Mouse (Mus musculus): ENCODE data around the gene Cic. TPM values are rescaled to one million over a fixed set of nuclear protein-coding genes. Genes with fewer than 3 reads are reported as not detected.

Cic gene
- polyA plus RNA-seq, 1 experiment from 2014 or later = 27.4 TPM

DNA sequence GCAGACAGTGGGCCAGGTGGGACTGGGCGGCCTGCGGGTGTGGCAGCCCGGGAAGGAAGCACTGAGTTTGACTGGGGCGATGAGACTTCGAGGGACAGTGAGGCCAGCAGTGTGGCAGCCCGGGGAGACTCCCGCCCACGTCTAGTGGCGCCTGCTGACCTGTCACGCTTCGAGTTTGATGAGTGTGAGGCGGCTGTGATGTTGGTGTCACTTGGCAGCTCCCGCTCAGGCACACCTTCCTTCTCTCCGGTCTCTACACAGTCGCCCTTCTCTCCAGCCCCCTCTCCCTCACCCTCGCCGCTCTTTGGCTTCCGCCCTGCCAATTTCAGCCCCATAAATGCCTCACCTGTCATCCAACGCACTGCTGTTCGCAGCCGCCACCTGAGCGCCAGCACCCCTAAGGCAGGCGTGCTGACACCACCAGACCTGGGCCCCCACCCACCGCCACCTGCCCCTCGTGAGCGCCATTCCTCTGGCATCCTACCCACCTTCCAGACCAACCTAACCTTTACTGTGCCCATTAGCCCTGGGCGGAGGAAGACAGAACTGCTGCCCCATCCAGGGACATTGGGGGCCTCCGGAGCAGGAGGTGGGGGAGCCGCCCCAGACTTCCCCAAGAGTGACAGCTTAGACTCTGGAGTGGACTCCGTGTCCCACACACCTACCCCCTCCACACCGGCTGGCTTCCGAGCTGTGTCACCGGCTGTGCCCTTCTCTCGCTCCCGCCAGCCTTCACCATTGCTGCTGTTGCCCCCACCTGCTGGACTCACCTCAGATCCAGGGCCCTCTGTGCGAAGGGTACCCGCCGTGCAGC lies 5.1 kb downstream of the Cic start:
- ATAC-seq (ENCODE audit: insufficient read depth, low FRiP score) = no peak
- Histone ChIP-seq H3K9me3 (replicated peaks; ENCODE audit: control insufficient read depth, low read length) (no peaks in the 10 kb centered on the region), H3K36me3 (ENCODE audit: control insufficient read depth, insufficient read depth, low read length) (peaks cover 14% of the 10 kb centered on the region; the same call in 1 of the 2 replicates), H3K27me3 (ENCODE audit: control insufficient read depth, insufficient read depth, low read length) (no peaks in the 10 kb centered on the region), H3K4me2 (ENCODE audit: low read depth, low read length) (no peak overlapping the region), H3K4me3 (replicated peaks; ENCODE audit: low read length) (no peak overlapping the region), H3K27ac (ENCODE audit: low read length) (no peak overlapping the region), H3K9ac (ENCODE audit: low read length) (peak overlapping the region; percentile 26; the same call in 1 of the 2 replicates), H3K4me1 (ENCODE audit: control insufficient read depth, insufficient read depth, low read length) (peaks cover 51% of the 10 kb centered on the region)
- 85% methylated on average over 38 of the region's 38 CpGs for WGBS

DNA sequence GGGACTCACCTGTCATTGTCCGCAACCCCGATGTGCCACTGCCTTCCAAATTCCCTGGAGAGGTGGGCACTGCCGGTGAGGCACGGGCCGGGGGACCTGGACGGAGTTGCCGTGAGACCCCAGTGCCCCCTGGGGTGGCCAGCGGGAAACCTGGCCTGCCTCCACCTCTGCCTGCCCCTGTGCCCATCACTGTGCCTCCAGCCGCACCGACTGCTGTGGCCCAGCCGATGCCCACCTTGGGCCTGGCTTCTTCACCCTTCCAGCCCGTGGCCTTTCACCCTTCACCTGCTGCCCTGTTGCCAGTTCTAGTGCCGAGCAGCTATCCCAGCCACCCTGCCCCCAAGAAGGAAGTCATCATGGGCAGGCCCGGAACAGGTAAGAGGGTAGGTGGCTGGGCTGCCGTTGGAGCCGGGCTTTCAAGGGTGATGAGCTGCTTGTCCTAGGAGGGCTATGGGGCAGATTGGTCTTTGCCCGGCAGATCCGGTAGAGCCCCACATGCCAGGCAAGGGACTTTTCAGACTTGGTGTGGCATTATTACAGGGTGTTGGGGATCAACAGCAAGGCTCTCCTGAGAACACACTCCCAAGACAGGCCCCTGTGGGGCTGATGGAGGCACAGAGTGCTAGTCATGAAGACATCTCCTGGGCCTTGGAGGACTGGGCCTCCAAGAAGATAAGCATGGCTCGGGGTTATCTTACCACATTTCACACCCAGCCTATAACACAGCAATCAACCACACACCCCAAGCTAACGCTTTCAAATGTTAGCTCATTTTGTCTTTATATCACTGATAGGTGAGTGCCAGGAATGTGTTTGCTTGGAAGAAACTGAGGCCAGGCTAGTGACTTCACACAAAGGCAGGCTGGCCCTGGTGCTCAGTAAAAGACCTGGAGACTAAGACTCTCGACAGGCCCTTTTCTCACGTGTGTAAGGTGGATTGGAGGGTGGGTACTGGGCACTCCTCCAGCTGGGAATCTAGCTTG lies 6.0 kb downstream of the Cic start:
- no peaks in the 10 kb centered on the region for H3K9me3 ChIP-seq (replicated peaks; ENCODE audit: control insufficient read depth, low read length)
- H3K4me1 ChIP-seq (ENCODE audit: control insufficient read depth, insufficient read depth, low read length) = peaks cover 55% of the 10 kb centered on the region
- H3K27me3 ChIP-seq (ENCODE audit: control insufficient read depth, insufficient read depth, low read length) = no peaks in the 10 kb centered on the region
- peak overlapping the region; percentile 26 for H3K9ac ChIP-seq (ENCODE audit: low read length)
- ATAC-seq (ENCODE audit: insufficient read depth, low FRiP score) = no peak
- peaks cover 14% of the 10 kb centered on the region; the same call in 1 of the 2 replicates for H3K36me3 ChIP-seq (ENCODE audit: control insufficient read depth, insufficient read depth, low read length)
- H3K4me3 ChIP-seq (replicated peaks; ENCODE audit: low read length) = no peak overlapping the region
- WGBS = 87% methylated on average over 22 of the region's 22 CpGs
- no peak overlapping the region for H3K4me2 ChIP-seq (ENCODE audit: low read depth, low read length)
- H3K27ac ChIP-seq (ENCODE audit: low read length) = peak overlapping the region; percentile 100; the same call in 1 of the 2 replicates

DNA sequence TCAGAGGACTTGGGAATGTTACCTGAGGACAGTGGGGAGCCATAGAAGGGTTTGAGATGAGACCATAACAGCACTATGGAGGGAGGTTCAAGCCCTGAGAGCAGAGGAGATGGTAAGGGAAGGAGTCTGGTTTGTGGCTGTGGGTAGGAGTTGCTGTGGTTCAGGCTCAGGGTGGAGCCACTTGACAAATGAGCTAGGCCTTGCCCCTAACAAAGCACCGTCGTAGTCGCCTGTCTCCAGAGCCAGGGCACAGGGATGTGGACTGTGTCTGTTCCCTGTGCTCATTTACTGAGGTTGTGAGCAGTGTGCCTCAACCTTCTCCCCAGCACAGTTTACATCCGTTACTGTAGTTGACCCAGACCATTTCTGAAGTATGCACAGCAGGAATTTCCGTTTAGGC lies 7.1 kb downstream of the Cic start:
- peak overlapping the region; percentile 5; the same call in 1 of the 2 replicates for H3K9ac ChIP-seq (ENCODE audit: low read length)
- WGBS = 35% methylated on average over 5 of the region's 5 CpGs
- peak overlapping the region; percentile 100; the same call in 1 of the 2 replicates for H3K27ac ChIP-seq (ENCODE audit: low read length)

DNA sequence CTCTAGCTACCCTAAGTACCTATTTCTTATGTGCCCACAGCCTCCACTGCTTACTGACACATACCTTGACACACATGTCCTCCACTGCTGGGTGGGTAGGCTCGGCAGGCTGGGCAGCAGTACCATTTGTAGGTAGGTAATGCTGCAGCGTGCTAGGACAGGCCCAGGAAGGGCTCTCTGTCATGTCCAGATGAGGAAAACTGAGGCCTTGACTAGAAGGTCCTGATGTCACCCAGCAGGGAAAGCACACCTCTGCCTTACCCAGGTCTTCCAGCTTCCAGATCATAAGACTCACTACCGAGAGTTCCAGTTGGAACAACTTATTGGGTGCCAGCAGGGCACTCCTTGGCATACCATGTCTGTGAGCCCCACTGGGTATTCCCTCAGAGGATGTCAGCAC lies 7.5 kb downstream of the Cic start:
- no peak overlapping the region for H3K4me2 ChIP-seq (ENCODE audit: low read depth, low read length)
- H3K27ac ChIP-seq (ENCODE audit: low read length) = peak overlapping the region; percentile 100
- H3K4me3 ChIP-seq (replicated peaks; ENCODE audit: low read length) = no peak overlapping the region
- no peaks in the 10 kb centered on the region for H3K9me3 ChIP-seq (replicated peaks; ENCODE audit: control insufficient read depth, low read length)
- ATAC-seq (ENCODE audit: insufficient read depth, low FRiP score) = no peak
- H3K4me1 ChIP-seq (ENCODE audit: control insufficient read depth, insufficient read depth, low read length) = peaks cover 48% of the 10 kb centered on the region
- H3K27me3 ChIP-seq (ENCODE audit: control insufficient read depth, insufficient read depth, low read length) = no peaks in the 10 kb centered on the region
- H3K36me3 ChIP-seq (ENCODE audit: control insufficient read depth, insufficient read depth, low read length) = peaks cover 14% of the 10 kb centered on the region; the same call in 1 of the 2 replicates
- peak overlapping the region; percentile 5; the same call in 1 of the 2 replicates for H3K9ac ChIP-seq (ENCODE audit: low read length)
- 81% methylated on average over 3 of the region's 3 CpGs for WGBS

More for the DNA sequence above, 7.1 kb downstream of the Cic start:
- ATAC-seq (ENCODE audit: insufficient read depth, low FRiP score) = no peak
- no peaks in the 10 kb centered on the region for H3K27me3 ChIP-seq (ENCODE audit: control insufficient read depth, insufficient read depth, low read length)
- H3K36me3 ChIP-seq (ENCODE audit: control insufficient read depth, insufficient read depth, low read length) = peaks cover 14% of the 10 kb centered on the region; the same call in 1 of the 2 replicates
- no peak overlapping the region for H3K4me2 ChIP-seq (ENCODE audit: low read depth, low read length)
- H3K9me3 ChIP-seq (replicated peaks; ENCODE audit: control insufficient read depth, low read length) = no peaks in the 10 kb centered on the region
- H3K4me3 ChIP-seq (replicated peaks; ENCODE audit: low read length) = no peak overlapping the region
- peaks cover 48% of the 10 kb centered on the region for H3K4me1 ChIP-seq (ENCODE audit: control insufficient read depth, insufficient read depth, low read length)

DNA sequence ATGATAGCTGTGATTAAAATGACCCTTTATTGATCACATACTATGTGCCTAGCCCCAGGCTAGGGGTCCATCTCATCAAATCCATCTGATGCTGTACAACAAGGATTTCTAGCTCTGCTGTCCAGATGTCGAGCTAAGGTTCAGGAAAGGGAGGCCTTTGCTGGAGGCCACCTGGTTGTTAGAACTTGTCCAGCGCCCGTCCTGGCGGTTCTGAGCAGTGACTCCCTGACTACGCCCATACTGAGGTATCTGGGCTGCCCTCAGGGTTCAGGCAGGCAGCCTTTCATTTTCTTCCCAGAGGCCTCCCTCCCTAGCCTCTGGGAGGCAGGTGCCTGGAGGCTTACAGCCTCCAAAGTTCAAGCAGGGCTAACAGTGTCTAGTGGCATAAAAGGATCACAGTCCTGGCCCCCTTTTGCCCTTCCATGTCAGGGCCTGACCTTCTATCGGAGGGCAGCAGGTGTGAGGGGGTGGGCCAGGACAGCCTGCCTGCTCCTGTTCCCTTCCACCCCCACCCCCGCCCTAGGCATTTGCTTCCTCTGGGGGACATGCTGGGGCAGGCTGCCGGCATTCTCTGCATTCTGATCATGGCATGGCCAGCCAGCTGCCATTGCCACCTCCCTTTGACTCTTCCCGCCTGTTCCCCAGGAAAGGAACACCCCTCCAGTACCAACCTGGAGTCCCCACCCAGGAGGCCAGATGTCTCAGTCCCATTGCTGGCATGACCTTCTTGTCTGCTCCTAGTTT lies 8.2 kb downstream of the Cic start:
- WGBS = 43% methylated on average over 9 of the region's 9 CpGs
- ATAC-seq (ENCODE audit: insufficient read depth, low FRiP score) = no peak
- Histone ChIP-seq H3K9me3 (replicated peaks; ENCODE audit: control insufficient read depth, low read length) (no peaks in the 10 kb centered on the region), H3K4me1 (ENCODE audit: control insufficient read depth, insufficient read depth, low read length) (peaks cover 51% of the 10 kb centered on the region), H3K4me3 (replicated peaks; ENCODE audit: low read length) (no peak overlapping the region), H3K27ac (ENCODE audit: low read length) (peak overlapping the region; percentile 100), H3K4me2 (ENCODE audit: low read depth, low read length) (peak overlapping the region; percentile 14; the same call in 1 of the 2 replicates), H3K9ac (ENCODE audit: low read length) (peak overlapping the region; percentile 58), H3K27me3 (ENCODE audit: control insufficient read depth, insufficient read depth, low read length) (no peaks in the 10 kb centered on the region), H3K36me3 (ENCODE audit: control insufficient read depth, insufficient read depth, low read length) (peaks cover 14% of the 10 kb centered on the region; the same call in 1 of the 2 replicates)

DNA sequence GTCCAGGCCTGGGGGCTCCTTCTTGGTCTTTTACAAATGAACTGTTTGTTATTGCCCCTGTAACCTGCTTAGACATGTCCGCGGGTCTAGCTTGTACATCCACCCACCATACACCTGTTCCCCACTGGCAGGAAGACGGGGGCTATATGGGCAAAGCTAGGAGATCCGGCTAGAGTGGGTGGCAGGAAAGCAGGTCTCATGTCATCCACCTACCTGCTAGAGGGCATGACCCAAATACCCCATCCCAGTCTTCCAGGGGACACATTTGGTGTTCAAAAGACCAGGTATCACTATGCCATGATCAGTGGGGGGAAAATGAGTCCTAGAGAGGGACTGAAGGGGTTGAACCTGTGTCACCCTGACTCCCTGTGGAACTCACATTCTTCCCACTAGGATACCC lies 9.9 kb downstream of the Cic start:
- ATAC-seq (ENCODE audit: insufficient read depth, low FRiP score) = no peak
- 74% methylated on average over 4 of the region's 4 CpGs for WGBS

DNA sequence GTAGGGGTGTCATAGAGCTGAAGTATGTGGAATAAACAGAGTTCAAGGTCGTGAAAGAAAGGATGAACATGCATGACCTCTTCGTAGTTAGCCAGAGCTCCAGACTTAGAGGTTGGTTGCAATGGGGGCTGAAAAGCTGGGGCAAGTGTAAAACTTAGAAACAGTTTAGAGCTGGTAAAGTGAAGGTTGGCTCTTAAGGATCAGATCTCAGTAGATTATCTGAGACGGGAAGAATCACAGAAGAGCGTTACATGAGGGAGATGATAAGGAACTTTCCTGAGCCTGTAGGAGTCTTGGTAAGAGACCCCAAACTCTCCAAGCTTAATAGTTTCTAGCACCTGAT lies 10.5 kb downstream of the Cic start:
- H3K27me3 ChIP-seq (ENCODE audit: control insufficient read depth, insufficient read depth, low read length) = no peaks in the 10 kb centered on the region
- peak overlapping the region; percentile 89 for H3K9ac ChIP-seq (ENCODE audit: low read length)
- H3K9me3 ChIP-seq (replicated peaks; ENCODE audit: control insufficient read depth, low read length) = no peaks in the 10 kb centered on the region
- H3K27ac ChIP-seq (ENCODE audit: low read length) = peak overlapping the region; percentile 100
- no peaks in the 10 kb centered on the region for H3K36me3 ChIP-seq (ENCODE audit: control insufficient read depth, insufficient read depth, low read length)
- H3K4me1 ChIP-seq (ENCODE audit: control insufficient read depth, insufficient read depth, low read length) = peaks cover 60% of the 10 kb centered on the region
- peak overlapping the region; percentile 83 for H3K4me2 ChIP-seq (ENCODE audit: low read depth, low read length)
- peak overlapping the region; percentile 65 for H3K4me3 ChIP-seq (replicated peaks; ENCODE audit: low read length)
- 11% methylated on average over 4 of the region's 4 CpGs for WGBS
- no peak for ATAC-seq (ENCODE audit: insufficient read depth, low FRiP score)

More for the DNA sequence above, 9.9 kb downstream of the Cic start:
- 0 out of 2 replicates have a peak, but pooled peaks cover under 1% of the 10 kb centered on the region for H3K36me3 ChIP-seq (ENCODE audit: control insufficient read depth, insufficient read depth, low read length)
- H3K27me3 ChIP-seq (ENCODE audit: control insufficient read depth, insufficient read depth, low read length) = no peaks in the 10 kb centered on the region
- H3K9me3 ChIP-seq (replicated peaks; ENCODE audit: control insufficient read depth, low read length) = no peaks in the 10 kb centered on the region
- peaks cover 60% of the 10 kb centered on the region for H3K4me1 ChIP-seq (ENCODE audit: control insufficient read depth, insufficient read depth, low read length)
- H3K4me3 ChIP-seq (replicated peaks; ENCODE audit: low read length) = no peak overlapping the region; the same call in 1 of the 2 replicates
- H3K27ac ChIP-seq (ENCODE audit: low read length) = peak overlapping the region; percentile 100
- peak overlapping the region; percentile 83 for H3K4me2 ChIP-seq (ENCODE audit: low read depth, low read length)
- peak overlapping the region; percentile 89 for H3K9ac ChIP-seq (ENCODE audit: low read length)

DNA sequence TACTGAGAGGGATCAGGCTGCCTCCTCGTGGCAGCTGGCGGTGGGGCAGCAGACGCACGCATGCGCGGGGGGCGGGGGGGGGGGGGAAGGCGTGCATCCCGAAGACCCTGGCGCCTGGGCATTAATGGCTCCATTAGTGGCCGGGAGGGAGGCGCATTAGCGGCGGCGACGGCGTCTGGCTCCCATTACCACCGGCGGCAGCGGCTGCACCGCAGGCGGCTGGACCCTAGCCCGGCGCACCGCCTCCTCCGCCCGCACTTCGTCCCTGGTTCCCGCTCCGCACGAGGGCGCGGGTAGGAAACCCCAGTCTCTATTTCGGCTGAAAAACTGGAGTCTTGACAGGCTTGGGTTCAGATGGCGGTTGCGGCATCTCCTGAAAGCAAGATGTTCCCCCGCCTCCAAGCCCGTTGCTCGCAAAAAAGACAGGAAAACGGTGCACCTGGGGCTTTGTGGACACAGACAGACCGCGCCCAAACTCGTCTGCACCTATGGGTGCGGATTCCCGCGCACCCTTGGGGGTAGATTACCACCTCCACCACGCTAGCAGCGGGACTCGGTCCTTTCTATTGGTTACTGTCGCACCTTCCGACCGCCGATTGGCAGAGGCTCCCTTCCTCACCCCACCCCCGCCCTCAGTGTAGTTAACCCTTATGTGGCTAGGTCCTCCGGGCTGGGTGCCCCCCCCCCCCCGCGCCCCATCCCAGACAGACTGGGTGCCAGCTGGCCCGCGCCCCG lies 11.0 kb downstream of the Cic start:
- H3K36me3 ChIP-seq (ENCODE audit: control insufficient read depth, insufficient read depth, low read length) = no peaks in the 10 kb centered on the region
- no peaks in the 10 kb centered on the region for H3K27me3 ChIP-seq (ENCODE audit: control insufficient read depth, insufficient read depth, low read length)
- peak overlapping the region; percentile 89 for H3K9ac ChIP-seq (ENCODE audit: low read length)
- peaks cover 62% of the 10 kb centered on the region for H3K4me1 ChIP-seq (ENCODE audit: control insufficient read depth, insufficient read depth, low read length)
- ATAC-seq (ENCODE audit: insufficient read depth, low FRiP score) = peak; percentile 69
- peak overlapping the region; percentile 100 for H3K27ac ChIP-seq (ENCODE audit: low read length)
- peak overlapping the region; percentile 83 for H3K4me2 ChIP-seq (ENCODE audit: low read depth, low read length)
- WGBS = under 1% methylated on average over 51 of the region's 60 CpGs
- peak overlapping the region; percentile 65 for H3K4me3 ChIP-seq (replicated peaks; ENCODE audit: low read length)
- no peaks in the 10 kb centered on the region for H3K9me3 ChIP-seq (replicated peaks; ENCODE audit: control insufficient read depth, low read length)

Data from stomach, embryonic 16.5 days (tissue).